Mouse (Mus musculus) mouse trophoblast stem cell (cell line): ENCODE results near the gene Klre1.
"Not testable (repeated sequence)": the region's sequence is repeated elsewhere in the genome, so short reads cannot be mapped to it uniquely, and the experiment has no call there.

ENCODE experiments used
- in situ Hi-C, 2 experiments: fragments of 300-500 bp; cut with MseI, MboI; formaldehyde crosslinking; loops; 2 replicates in 1 of 2; 3 replicates in 1 of 2; pipeline ENCODE4 v1.15.1; 2025

The Klre1 gene

DNA sequence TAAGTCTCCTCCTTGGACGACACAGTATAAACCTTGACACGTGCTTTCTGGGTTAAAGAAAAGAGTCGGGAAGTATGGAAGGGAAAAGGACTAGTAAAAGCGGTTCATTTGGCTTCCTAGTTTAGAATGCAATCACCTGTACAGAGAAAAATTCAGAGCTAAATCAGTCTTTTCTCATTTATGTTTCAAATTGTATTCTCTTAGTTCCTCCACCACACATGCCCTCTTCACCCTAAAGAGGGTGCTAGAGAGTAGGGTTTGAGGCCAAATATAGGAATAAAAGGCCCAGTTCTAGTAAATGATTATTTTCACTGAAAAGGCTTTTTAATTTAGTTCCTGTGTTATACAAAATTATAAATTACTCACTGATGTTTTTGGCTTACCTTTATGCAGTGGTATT, 3.6 kb downstream of the Klre1 start:
- in situ Hi-C loops: no loop called here

DNA sequence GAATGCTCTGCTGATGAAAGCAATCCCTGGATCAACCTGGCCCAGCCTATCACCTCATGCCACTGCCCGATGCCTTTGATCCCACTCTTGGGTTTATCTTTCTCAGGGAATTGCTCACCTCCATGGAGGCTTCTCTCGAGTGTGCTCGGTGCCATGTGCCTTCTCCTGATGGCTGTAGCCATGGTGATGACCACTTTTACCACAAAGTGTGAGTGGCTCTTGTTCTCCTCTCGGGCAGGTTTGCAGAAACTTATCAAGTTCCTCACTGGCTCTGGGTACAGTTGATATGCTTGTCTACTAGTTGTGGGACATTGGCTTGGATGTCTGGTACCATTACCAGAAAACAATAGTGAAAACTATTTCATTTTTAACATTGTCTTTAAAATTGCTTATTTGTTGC, 4.2 kb downstream of the Klre1 start:
- in situ Hi-C loops: no loop called here

DNA sequence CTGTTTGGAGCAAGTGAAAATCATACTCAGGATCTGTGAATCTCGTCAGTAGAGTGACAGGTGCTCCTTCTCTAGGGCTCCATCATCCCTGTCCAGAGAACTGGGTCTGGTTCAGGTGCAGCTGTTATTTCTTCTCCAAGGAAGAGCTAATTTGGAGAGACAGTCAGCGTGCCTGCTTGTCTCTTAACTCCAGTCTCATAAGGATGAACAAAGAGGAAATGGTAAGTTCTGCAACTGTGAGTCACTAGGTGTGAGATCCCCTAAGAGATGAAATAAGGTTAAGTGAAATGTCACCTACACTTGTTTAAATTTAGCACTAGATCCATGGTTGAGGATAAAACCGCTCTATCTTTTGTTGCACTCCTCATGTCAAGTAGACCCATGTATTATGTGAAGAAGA, 5.3 kb downstream of the Klre1 start:
- in situ Hi-C loops: no loop called here

DNA sequence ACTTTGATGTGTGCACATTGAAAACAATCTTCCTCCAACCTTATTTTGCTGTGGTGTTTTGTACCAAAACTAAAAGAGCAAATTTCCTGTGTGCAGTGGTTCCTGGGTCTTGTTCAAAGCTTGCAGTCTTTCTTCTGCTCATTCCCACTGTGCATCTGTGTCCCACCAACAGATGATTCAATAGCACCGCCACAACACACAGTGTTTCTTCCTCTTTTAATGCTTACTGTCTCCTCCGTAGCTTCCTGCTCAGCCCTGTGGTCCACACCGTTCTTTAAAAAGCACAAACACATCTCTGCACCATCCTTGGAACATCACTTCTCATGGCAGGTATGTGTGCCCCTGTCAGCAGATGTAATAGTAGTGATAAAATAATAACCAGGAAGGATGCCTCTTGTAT, 13.8 kb downstream of the Klre1 start, which contains the start of gene Klrd1:
TSS of gene Klrd1 (plus strand) at position 275 of the 400 bp plus-strand sequence.
- in situ Hi-C loops: no loop called here

DNA sequence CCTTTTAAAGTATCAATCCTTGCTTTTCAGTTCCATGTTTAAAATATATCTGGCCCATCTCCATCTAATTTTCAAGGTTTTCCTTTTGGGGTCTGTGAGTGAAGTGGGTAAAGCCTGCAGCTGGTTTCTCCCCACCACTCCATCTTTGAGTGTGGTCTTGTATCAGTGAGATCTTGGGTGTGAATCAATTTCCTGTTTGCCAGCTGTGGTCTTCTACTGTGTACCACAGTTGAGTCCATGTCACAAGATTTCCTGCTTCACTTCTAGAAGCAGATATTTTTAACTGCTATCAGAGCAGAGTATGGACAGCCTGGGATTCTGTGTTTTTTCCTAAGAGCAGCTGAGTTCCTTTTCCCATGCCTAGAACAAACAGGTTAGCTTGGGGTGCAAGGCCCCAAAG, 30.7 kb downstream of the Klre1 start:
- in situ Hi-C loops: no loop called here

DNA sequence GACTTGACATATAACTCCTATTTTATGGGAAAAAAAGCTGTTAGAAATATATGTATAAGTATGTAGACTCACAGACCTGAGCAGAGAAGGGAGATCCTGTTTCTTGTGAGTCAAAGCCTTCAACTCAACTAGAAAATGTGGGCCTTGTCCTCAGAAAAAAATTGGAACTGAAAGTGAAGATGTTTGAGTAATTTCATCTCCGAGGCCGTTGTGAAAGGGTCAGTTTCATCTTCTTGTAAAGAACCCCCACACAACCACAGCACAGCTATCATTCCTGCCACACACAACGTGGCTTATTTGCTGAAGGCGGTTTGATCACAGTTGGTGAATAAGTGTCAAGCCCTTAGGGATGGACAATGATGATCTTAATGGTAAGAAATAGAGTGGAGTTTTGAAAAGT, 46.0 kb downstream of the Klre1 start, which contains the start of gene Klrk1:
TSS of gene Klrk1 (minus strand) at position 130 of the 400 bp plus-strand sequence.
- in situ Hi-C loops: no loop called here

DNA sequence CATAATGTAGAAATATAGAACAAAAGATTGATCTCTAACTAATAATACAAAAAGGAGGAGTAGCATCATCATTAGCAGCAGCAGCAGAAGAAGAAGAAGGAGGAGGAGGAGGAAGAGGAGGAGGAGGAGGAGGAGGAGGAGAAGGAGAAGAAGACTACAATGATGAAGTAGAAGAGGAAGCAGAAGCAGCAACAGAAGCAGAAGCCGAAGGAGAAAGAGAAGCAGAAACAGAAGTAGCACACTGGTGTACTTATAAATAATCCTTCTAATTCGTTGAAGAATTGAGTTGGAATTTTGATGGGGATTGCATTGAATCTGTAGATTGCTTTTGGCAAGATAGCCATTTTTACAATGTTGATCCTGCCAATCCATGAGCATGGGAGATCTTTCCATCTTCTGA, 53.3 kb downstream of the Klre1 start:
- in situ Hi-C loops: not testable (repeated sequence)
